Mouse (Mus musculus) neural tube, embryonic 14.5 days (tissue): ENCODE measurements around the gene Enpp6. TPM values are rescaled to one million over a fixed set of nuclear protein-coding genes. Genes with fewer than 3 reads are reported as not detected.

Experiments
- ATAC-seq: fragments of 200-750 bp; cut with Nextera tagmentation; 2 replicates; pipeline ENCODE4 v1.8.0; 2017; ENCODE audit warnings: low read depth, mild to moderate bottlenecking, moderate TSS enrichment, moderate library complexity
- H3K27ac ChIP-seq: fragments of 300-500 bp; sonication (generic); 2 replicates; pipeline ENCODE4 v1.5.1; 2014; ENCODE audit warnings: low read depth, mild to moderate bottlenecking, control low read depth, low read length, moderate library complexity, mixed read lengths
- H3K27me3 ChIP-seq: fragments of 300-500 bp; sonication (generic); 2 replicates; pipeline ENCODE4 v1.6.1; 2014; ENCODE audit warnings: low read length; ENCODE audit not compliant: control insufficient read depth, insufficient read depth
- H3K36me3 ChIP-seq: fragments of 300-500 bp; sonication (generic); 2 replicates; pipeline ENCODE4 v1.6.1; 2014; ENCODE audit warnings: low read length, mixed read lengths; ENCODE audit not compliant: control insufficient read depth, insufficient read depth
- H3K4me1 ChIP-seq: fragments of 300-500 bp; sonication (generic); 2 replicates; pipeline ENCODE4 v1.6.1; 2014; ENCODE audit warnings: low read length; ENCODE audit not compliant: control insufficient read depth, insufficient read depth
- H3K4me2 ChIP-seq: fragments of 300-500 bp; sonication (generic); 2 replicates; pipeline ENCODE4 v1.6.1; 2014; ENCODE audit warnings: mild to moderate bottlenecking, low read depth, low read length, control low read depth
- H3K4me3 ChIP-seq: fragments of 300-500 bp; sonication (generic); 2 replicates; pipeline ENCODE4 v1.5.1; 2014; ENCODE audit warnings: low read depth, low read length, control low read depth, mixed read lengths
- H3K9ac ChIP-seq: fragments of 300-500 bp; sonication (generic); replicated peaks from 2 replicates; pipeline ENCODE4 v1.6.1; 2014; ENCODE audit warnings: low read depth, mild to moderate bottlenecking, control low read depth, low read length, mixed read lengths
- H3K9me3 ChIP-seq: fragments of 300-500 bp; sonication (generic); 2 replicates; pipeline ENCODE4 v1.6.1; 2016; ENCODE audit warnings: low read length; ENCODE audit not compliant: control insufficient read depth
- WGBS: fragments of 180-500 bp; shearing (Covaris S2); extraction: QIAGEN DNeasy Blood & Tissue Kit; methylation state at CpG from one replicate; pipeline ENCODE4 v1.1.7; 2014; 5-methylcytosine and 5-hydroxymethylcytosine counted together
- polyA plus RNA-seq: library from polyadenylated mRNA; unstranded; fragments of >200 nt; fragmentation: Nextera tagmentation; extraction: Ambion mirVana; gene quantifications from 2 replicates; pipeline ENCODE4 v1.2.1, GENCODE M21; 2014

Gene Enpp6
- polyA plus RNA-seq, 1 experiment from 2014 or later: 0.70 TPM

GRCm38 (mm10) chr8:46984647-46985046 lies 2.0 kb upstream of the Enpp6 start:
- Histone ChIP-seq H3K9me3 (no peaks in the 10 kb centered on the region), H3K27ac (no peak overlapping the region), H3K36me3 (no peaks in the 10 kb centered on the region), H3K4me3 (no peak overlapping the region), H3K9ac (no peak overlapping the region), H3K27me3 (no peaks in the 10 kb centered on the region), H3K4me2 (no peak overlapping the region), H3K4me1 (no peaks in the 10 kb centered on the region)
- 79% methylated on average over 11 of the region's 11 CpGs for WGBS
- ATAC-seq: no peak

GRCm38 (mm10) chr8:46988366-46988765 lies 1.7 kb downstream of the Enpp6 start:
- H3K4me1 ChIP-seq: no peaks in the 10 kb centered on the region
- H3K36me3 ChIP-seq: no peaks in the 10 kb centered on the region
- H3K27ac ChIP-seq: no peak overlapping the region
- no peak overlapping the region for H3K4me3 ChIP-seq
- H3K9me3 ChIP-seq: no peaks in the 10 kb centered on the region
- WGBS: 56% methylated on average over 6 of the region's 6 CpGs
- H3K27me3 ChIP-seq: no peaks in the 10 kb centered on the region
- ATAC-seq: no peak
- H3K4me2 ChIP-seq: no peak overlapping the region
- H3K9ac ChIP-seq: no peak overlapping the region

- no peak for ATAC-seq
- Histone ChIP-seq H3K27me3 (no peaks in the 10 kb centered on the region), H3K9me3 (no peaks in the 10 kb centered on the region), H3K36me3 (no peaks in the 10 kb centered on the region), H3K27ac (no peak overlapping the region), H3K4me3 (no peak overlapping the region), H3K4me2 (no peak overlapping the region), H3K4me1 (no peaks in the 10 kb centered on the region), H3K9ac (no peak overlapping the region)
- WGBS: 83% methylated on average over 5 of the region's 5 CpGs
Measured at GRCm38 (mm10) chr8:46991081-46991480, 4.4 kb downstream of the Enpp6 start.

GRCm38 (mm10) chr8:46992579-46992978 lies 5.9 kb downstream of the Enpp6 start:
- Histone ChIP-seq H3K27ac (no peak overlapping the region), H3K4me3 (no peak overlapping the region), H3K4me1 (no peaks in the 10 kb centered on the region), H3K27me3 (no peaks in the 10 kb centered on the region), H3K9me3 (no peaks in the 10 kb centered on the region), H3K36me3 (no peaks in the 10 kb centered on the region), H3K4me2 (no peak overlapping the region), H3K9ac (no peak overlapping the region)
- 93% methylated on average over 9 of the region's 9 CpGs for WGBS
- ATAC-seq: no peak

GRCm38 (mm10) chr8:46995931-46996664 lies 9.4 kb downstream of the Enpp6 start:
- WGBS: 66% methylated on average over 9 of the region's 9 CpGs

GRCm38 (mm10) chr8:47005676-47006075 lies 19.0 kb downstream of the Enpp6 start:
- no peak overlapping the region for H3K4me2 ChIP-seq
- no peaks in the 10 kb centered on the region for H3K4me1 ChIP-seq
- no peak overlapping the region for H3K4me3 ChIP-seq
- H3K27ac ChIP-seq: no peak overlapping the region
- H3K36me3 ChIP-seq: no peaks in the 10 kb centered on the region
- no peak overlapping the region for H3K9ac ChIP-seq
- no peaks in the 10 kb centered on the region for H3K27me3 ChIP-seq
- WGBS: 46% methylated on average over 5 of the region's 5 CpGs
- no peak for ATAC-seq
- no peaks in the 10 kb centered on the region for H3K9me3 ChIP-seq

More at GRCm38 (mm10) chr8:46995931-46996664, 9.4 kb downstream of the Enpp6 start:
- Histone ChIP-seq H3K4me2 (no peak overlapping the region), H3K4me1 (no peaks in the 10 kb centered on the region), H3K9me3 (no peaks in the 10 kb centered on the region), H3K36me3 (no peaks in the 10 kb centered on the region), H3K27me3 (no peaks in the 10 kb centered on the region), H3K9ac (no peak overlapping the region), H3K27ac (no peak overlapping the region), H3K4me3 (no peak overlapping the region)
- ATAC-seq: no peak

GRCm38 (mm10) chr8:47006785-47007184 lies 20.1 kb downstream of the Enpp6 start:
- H3K4me3 ChIP-seq: no peak overlapping the region
- 76% methylated on average over 9 of the region's 9 CpGs for WGBS
- no peak overlapping the region for H3K27ac ChIP-seq
- no peak overlapping the region for H3K9ac ChIP-seq
- H3K9me3 ChIP-seq: no peaks in the 10 kb centered on the region
- H3K4me2 ChIP-seq: no peak overlapping the region
- no peaks in the 10 kb centered on the region for H3K4me1 ChIP-seq
- ATAC-seq: no peak
- H3K36me3 ChIP-seq: no peaks in the 10 kb centered on the region
- H3K27me3 ChIP-seq: no peaks in the 10 kb centered on the region

- no peak overlapping the region for H3K9ac ChIP-seq
- WGBS: 80% methylated on average over 13 of the region's 13 CpGs
- no peak overlapping the region for H3K4me3 ChIP-seq
- no peak overlapping the region for H3K4me2 ChIP-seq
- H3K9me3 ChIP-seq: no peaks in the 10 kb centered on the region
- no peaks in the 10 kb centered on the region for H3K4me1 ChIP-seq
- no peak overlapping the region for H3K27ac ChIP-seq
- H3K36me3 ChIP-seq: no peaks in the 10 kb centered on the region
- H3K27me3 ChIP-seq: no peaks in the 10 kb centered on the region
- no peak for ATAC-seq
Measured at GRCm38 (mm10) chr8:47008220-47008773, 21.6 kb downstream of the Enpp6 start.

GRCm38 (mm10) chr8:47016268-47016946 lies 29.7 kb downstream of the Enpp6 start:
- WGBS: 43% methylated on average over 13 of the region's 13 CpGs
- no peaks in the 10 kb centered on the region for H3K36me3 ChIP-seq
- no peak overlapping the region for H3K4me2 ChIP-seq
- no peak overlapping the region for H3K4me3 ChIP-seq
- H3K27me3 ChIP-seq: 0 out of 2 replicates have a peak, but pooled peaks cover 3% of the 10 kb centered on the region
- H3K9me3 ChIP-seq: no peaks in the 10 kb centered on the region
- no peaks in the 10 kb centered on the region for H3K4me1 ChIP-seq
- no peak overlapping the region for H3K27ac ChIP-seq
- ATAC-seq: peak; percentile 90
- H3K9ac ChIP-seq: no peak overlapping the region
